Mouse (Mus musculus) frontal cortex, adult 2 months (tissue): ENCODE measurements around the gene Cops2. TPM values are rescaled to one million over a fixed set of nuclear protein-coding genes. Genes with fewer than 3 reads are reported as not detected.

Experiments used
- DNase-seq, 2 experiments: peaks; one replicate each; pipeline ENCODE4 v3.0.0; 2022; ENCODE audit warnings: low spot score in 1 of 2; ENCODE audit errors: extremely low spot score in 1 of 2
- polyA plus RNA-seq: library from polyadenylated mRNA; depleted of rRNA; stranded (reverse); fragments of >200 nt; gene quantifications from 2 replicates; pipeline ENCODE4 v1.2.3, GENCODE M21; 2012

Cops2 gene
- polyA plus RNA-seq, 1 experiment, result 88.0 TPM

DNA sequence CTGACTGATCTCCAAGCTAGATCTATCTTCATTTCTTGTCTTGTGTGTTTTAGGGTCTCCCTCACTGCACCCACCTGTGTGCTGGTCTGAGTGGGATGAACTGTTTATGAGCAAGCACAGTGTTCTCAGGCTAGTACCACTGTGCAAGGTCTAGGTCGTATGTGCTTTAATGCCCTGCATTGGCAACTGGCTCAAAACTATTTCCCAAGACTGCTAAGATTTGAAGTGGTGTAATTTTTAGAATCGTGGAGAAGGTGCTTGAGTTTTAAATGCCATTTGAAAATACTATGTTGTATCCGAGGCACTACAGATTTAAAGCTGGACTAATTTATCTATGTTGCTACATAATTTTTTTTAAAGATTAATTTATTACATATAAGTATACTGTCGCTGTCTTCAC lies 31.0 kb downstream of the Cops2 start:
- no peak for DNase-seq

DNA sequence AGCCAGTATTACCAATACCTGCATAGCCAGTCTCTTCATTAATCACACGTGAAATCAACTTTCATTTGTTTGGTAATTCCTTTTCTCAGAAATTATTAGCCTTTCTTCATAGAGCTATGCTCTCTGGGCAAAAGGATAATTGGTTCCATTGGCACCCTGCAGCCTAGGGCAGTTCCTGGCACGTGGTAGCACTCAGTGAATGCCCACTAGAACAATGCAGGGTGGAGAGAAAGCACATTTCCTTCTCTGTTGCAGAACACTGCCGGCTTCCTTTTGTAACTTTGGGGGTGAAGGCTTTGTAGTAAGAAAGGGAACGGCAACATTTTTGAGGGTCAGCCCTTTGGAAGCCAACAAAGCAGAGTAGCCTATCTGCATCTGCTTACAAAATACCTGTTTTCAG lies 32.7 kb downstream of the Cops2 start:
- no peak for DNase-seq

DNA sequence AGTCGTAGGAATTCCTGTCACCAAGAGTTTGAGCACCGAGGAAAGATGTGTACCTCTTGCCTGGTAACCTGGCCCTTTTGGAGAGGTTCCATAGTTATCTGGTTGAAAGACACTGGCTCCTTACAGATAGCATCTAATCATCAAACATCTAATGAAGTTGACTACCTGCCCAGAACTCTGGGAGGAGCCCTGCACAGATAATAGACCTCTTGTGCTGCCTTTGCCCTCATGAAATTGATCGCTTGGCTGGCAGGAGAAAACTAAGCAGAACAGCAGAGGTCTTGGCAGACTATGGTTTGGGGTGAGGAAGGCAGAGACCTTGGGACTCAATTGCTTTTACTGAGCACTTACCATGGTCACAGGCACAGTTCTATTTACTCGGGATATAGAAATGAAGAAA lies 38.5 kb downstream of the Cops2 start:
- DNase-seq, result no peak

DNA sequence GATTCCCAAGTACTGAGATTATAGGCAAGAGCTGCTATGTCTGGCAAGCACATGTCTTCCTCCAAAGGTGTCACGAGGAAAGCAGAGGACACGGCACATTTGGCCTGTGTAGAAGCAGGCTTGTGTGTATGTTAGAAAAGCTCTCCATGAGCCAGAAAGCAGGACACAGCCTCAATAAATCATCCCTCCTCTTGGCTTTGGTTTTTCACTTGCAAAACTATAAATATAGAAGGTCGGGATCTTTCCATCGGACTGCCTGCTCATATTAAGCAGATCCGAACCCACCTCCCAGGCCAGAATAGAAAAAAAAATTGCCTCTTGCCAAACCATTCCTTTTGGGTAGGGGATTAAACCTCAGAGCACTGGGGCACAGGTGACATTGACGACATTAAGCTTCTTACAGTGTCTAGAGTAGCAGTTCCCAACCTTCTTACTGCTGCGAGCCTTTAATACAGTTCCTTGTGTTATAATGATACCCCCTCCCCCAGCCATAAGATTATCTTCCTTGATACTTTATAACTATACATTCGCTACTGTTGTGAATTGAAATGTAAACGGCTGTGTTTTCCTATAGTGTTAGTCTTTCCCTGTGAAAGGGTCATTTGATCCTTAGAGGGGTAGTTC lies 44.9 kb downstream of the Cops2 start:
- DNase-seq, result no peak

DNA sequence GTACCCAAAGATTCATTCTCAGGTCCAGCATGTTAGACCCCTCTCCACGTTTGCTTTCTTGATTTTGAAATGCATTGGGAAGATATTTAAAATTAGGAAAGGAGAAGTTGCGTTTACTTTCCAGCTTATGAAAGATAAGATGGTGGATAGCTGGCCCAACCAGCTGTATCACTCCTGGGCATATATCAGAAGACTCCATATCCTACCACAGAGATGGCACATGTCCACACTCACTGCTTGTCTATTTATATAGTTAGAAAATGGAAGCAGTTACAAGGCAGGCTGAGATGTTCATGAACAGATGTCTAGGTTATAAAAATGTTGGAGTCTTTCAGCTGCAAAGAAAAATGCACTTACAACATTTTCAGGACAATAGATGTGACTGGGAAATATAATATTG lies 47.6 kb downstream of the Cops2 start:
- peak in 1 of 2 experiments; percentile 60 for DNase-seq

DNA sequence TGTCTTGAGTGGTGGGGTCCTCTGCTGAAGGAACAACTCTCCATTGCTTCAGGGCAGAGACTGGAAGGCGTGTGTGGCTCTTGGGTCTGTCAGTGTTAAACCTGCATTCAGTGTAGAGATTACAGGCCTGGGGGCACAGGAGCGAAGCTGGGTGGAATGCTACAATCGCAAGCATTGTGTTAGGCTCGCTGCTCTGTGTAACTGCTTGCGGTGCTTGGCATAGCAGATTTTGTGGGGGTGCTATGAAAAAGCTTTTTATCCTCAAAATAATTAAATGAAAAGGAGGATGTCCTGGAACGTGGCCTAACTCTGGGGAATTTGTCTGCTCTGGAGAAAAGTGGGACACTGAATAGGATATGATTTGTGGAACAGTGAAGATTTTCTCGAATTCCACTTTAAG lies 49.4 kb downstream of the Cops2 start:
- DNase-seq, result peak; percentile 38 to 80

DNA sequence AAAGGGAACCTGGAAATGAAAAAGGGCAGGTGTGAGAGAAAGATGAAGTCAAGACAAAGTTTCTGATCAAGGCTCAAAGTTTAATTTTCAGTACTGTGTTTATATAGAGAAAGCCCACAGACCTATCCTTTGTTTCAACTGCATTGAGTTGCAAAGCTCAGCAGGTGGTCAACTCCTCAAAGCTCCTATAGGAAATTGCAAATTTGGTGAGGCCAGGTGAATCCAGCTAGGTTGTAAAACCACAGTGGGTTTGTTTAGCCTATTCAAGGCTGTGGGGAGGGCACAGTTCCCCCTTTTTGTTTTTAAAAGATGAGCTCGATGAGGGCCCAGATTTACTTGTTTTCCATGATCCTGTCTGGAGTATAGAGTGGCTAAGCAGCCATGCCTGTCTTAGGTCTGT lies 53.1 kb downstream of the Cops2 start:
- no peak for DNase-seq

DNA sequence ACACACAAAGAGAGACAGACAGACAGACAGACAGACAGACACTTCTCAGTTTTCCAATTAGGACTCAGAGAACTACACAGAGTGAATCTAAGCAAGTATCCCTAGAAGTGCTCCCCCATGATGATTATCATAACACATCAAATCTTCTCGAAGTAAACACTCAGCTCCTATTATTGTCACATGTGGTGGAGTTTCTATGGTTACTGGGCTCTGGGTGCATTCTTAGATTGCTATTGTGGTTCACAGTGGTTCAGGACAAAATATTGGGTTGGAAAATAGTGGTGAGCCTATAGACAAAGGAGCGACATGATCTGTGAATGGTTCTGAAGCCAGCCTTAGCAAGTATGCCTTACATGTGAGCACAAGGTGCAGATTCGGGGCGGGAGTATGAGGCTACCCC lies 57.0 kb downstream of the Cops2 start:
- DNase-seq, result peak in 1 of 2 experiments; percentile 34

DNA sequence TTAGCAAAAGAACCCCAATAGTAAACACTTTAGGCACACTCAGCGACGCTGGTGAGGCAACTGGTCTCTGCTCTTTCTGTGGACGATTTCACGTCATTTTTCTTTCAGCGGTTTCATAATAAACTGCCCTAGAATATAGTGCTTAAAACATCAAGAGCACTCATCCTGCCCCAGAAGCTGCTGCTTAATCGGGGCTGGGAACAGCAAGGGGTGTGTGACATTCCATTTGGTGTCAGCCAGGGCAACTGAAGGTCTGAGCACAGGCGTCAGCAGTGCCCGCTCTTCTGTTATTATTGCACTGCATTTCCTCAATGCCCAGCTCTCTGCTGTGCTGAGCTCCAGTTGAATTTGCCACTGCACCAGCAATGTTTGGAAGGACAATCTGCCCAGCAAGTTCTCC lies 57.9 kb downstream of the Cops2 start:
- DNase-seq, result no peak

DNA sequence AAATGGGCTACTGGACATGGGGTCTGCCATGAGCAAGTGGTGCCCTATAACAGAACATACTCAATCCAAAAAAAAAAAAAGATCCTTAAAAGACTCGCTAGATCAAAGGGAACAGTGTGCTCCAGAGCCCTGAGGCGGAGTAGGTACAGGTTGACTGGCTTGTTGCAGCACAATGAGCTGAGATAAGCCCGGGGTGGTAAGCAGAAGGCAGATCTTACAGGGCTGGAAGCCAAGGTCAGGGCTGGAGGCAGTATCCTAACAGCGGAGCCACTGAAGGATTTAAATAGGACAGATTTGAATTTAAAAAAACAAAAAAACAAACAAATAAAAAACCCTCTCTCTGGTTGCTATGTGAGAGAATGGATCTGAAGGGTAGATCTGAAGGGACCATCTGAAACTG lies 58.5 kb downstream of the Cops2 start:
- DNase-seq, result no peak

DNA sequence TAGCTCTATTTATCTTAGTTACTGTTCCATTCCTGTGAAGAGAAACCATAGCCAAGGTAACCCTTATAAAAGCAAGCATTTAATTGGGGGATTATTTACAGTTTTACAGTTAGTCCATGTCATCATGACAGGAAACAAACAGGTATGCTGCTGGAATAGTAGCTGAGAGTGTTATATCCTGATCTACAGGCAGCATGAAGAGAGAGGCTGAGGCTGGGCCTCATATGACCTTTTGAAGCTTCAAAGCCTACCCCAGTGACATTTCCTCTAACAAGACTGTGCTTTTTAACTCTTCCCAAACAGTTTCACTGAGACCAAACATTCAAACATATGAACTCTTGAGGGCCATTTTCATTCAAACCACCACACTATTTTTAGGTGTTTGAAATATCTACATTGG lies 61.1 kb downstream of the Cops2 start:
- DNase-seq, result no peak

DNA sequence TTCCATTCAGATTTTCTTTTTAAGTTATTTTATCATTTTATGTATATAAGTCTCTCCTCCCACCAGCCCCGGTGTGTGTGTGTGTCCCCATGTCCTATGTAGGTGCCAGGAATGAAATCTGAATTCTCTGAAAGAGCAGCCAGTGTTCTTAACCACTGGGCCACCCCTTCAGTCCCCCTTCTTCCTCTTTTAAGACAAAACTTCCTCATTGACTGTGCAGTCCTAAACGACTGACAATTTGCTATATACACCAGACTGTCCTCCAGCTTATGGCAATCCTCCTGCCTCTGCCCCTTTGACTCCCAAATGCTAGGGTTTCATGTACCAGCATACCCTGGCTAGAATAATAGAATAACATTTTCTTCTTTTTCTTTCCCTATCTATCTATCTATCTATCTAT lies 63.8 kb downstream of the Cops2 start:
- no peak for DNase-seq

DNA sequence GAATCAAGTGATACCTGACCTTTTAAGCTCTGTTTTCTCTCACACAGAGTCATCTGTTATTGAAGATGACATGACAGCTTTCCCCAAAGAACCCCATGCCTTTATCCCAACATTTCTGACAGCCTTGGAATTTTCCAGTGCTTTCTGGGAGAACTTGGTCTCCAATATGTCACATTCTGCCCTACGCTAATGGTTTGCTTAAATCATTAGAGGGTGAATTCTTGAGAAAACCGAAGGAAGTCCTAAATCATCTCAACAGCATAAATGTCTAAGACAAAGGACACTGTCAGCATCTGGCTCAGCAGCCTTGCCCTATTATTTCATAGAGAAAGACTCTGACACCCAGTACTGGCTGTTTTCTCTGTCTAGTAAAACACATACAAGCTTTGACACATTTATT lies 64.8 kb downstream of the Cops2 start:
- DNase-seq, result no peak

DNA sequence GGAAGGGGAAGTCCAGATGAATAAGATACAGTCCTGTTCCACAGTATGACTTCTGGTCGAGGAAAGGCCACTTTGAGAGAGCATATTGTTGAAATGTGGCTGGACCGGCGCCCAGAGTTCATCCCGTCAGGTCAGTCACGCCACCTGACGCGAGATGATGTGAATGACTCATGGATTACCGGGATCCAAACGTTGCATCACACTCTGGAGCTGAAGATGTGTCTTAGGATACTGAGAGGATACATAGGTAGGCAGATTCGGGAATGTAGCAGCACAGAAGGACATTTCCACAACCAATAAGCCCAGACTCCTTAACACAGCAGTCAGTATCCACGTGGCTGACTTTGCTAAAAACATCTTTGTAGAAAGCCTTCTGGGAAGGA lies 66.1 kb downstream of the Cops2 start:
- DNase-seq, result no peak

DNA sequence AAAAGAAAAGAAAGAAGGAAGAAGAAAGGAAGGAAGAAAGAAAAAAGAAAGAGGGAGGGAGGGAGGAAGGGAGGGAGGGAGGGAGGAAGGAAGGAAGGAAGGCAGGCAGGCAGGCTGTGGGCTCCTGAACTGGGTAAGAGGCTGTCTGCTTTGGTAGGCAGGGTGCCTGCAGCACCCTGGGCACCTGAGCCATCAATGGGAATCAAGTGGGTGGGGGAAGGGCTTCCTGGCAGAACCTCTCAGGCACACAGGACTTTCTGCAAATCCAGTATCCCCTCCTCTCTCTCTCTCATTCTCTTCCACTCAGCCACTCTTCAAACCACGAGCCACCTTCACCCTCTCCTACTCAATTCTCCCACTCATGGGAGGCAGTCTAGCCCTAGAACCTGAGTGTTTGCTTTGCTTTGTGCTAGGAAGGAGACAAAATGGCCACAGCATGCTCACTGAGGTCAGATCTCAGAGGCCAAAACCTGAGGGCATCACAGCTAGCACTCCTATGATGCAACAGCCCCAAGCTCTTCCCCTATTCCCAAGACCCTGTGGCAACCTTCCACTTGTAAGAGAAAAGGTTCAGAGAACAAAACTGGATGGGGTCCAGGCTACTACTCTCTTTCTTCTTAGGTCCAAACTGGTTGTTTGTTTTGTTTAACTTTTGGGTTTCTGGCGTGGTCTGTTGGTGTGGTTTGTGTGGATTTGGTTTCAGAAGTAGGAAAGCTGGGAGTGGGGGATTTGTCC lies 66.6 kb downstream of the Cops2 start:
- no peak for DNase-seq

DNA sequence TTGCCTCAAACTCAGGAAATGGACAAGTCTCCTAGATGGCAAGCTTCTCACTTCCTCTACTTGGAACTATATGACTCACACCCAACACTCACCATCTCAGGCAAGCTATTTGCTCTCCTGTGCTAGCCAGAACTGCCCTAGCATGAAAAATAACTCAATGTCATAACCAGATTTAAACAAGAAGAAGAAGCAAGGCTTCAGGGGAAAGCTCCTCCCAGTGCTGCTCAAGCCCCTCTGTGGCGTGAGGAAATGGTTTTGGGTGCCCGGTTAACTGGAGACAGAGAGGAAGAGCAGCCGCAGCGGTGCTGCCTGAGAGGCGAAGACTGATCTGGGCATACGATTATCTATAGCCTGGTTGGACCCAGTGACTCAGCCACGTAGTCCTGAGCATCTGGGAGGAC lies 67.5 kb downstream of the Cops2 start:
- no peak for DNase-seq

DNA sequence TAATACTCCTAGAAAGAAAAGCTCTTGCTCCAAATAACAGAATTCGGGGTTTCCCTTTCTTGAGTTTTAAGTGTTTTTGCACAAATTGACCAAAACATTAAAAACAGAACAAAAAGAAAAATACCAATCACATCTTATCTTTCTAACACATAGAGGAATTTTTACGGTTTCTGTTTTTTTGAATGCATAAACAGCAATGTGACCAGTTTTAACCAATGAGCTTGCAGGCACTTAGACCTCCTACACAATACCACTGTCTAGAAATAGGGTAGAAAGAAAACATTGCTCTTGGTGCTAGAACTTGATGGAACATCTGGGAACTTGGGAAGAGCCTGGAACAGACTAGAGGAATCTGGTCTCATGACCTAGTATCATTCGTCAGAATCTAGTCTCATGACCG lies 68.7 kb downstream of the Cops2 start:
- DNase-seq, result no peak

DNA sequence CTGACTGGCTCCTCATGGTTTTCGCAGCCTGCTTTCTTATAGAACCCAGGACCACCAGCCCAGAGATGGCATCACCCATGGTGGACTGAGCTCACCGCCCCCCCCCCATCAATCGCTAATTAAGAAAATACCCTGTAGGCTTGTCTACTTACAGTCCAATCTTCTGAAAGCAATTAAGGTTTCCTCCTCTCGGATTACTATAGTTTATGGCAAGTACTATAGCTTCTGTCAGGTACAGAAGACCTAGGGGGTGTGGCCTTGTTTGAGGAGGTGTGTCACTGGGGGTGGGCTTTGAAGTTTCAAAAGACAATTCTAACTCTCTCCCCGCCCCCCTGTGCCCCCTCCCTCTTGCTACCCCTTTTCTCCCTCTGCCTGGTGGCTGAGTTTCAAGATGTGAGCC lies 69.7 kb downstream of the Cops2 start:
- no peak for DNase-seq

DNA sequence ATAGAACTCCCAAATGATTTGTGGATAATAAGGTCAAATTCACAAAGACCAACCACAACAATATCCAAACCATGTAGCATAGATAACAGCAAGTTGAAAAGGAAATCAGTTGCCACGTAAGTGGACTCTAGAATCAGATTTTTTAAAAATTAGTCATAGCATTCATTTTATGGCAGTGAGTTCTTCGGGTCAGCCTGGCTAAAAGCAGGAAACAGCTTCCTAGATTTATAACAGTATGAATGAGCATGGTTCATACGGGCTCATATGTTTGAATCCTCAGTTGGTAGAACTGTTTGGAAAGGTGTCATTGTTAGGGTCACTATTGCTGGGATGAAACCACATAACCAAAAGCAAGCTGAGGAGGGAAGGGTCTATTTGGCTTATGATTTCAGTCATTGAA lies 70.2 kb downstream of the Cops2 start:
- no peak for DNase-seq

DNA sequence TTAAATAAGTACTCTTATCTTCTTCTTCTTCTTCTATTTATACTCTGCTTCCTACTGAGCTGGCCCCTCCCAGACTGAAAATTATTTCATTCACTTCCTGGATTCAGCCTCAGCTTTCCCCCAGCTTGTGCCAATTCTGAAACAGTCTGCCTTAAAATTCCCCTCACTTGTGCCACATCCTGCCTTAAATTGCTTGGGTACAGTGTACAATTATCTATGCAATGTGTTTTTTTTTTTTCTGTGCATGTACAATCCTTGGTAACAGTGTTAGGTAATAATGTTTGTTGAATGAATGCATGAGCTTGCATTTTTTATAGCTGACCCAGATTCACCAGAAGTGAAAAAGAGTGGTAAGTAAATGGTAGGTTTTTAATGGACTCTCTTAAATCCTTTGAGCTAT lies 70.6 kb downstream of the Cops2 start:
- no peak for DNase-seq

DNA sequence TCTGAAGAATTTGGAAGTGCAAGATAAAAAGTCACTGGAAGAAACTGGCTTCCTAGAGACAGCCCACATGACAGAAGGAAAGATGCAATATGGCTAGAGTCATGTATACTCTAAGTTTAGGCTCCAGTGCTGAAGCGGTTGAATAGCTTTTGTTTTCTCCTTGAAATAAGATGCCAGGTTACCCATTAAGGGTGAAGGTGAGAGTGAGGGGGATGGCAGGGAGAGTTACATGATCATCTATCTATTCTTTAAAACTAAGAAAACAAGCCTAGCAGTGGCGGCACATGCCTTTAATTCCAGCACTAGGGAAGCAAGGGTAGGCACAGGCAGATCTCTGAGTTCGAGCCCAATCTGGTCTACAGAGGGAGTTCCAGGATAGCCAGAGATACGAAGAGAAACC lies 73.9 kb downstream of the Cops2 start:
- DNase-seq, result no peak

DNA sequence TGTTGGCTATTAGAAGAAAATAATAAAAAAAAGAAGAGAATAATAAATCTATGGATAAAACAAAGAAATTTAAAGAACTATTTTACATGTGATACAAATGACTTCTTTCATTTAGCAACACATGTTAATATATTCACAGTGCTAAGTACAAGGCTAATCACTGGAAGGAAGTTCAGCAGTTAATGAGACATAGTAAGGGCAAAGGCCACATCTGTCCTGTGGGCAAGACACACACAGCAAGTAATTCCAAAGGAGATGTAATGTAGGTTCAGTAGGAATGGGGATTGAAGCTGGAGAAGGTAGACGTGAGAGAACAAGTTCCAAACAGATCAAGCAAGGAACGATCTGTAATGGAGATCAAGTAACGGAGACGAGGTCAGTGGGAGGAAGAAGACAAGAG lies 74.5 kb downstream of the Cops2 start:
- no peak for DNase-seq

DNA sequence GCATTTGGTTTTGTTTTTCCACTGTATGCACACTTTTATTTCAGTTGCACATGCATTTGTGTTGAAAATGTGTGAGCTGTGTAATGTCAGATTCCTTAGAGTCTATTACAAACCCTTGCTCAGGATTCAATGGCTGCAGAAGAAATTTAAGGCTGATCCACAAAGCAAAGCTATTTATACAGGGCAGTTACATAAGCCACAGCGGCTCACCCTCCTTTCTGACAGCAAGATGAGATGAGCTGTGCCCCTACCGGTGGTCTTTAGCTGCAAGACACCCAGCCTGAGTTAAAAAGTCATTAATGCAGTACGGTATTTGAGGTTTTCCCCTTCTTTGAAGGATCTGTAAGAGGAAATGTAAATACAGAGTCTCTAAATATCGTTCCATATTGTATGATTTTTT lies 75.1 kb downstream of the Cops2 start:
- peak in 1 of 2 experiments; percentile 44 for DNase-seq
